Mouse (Mus musculus): ENCODE results near the gene Mterf1a.
A peak's percentile ranks its signal among the peaks of the same experiment; 100 is the strongest.

DNA sequence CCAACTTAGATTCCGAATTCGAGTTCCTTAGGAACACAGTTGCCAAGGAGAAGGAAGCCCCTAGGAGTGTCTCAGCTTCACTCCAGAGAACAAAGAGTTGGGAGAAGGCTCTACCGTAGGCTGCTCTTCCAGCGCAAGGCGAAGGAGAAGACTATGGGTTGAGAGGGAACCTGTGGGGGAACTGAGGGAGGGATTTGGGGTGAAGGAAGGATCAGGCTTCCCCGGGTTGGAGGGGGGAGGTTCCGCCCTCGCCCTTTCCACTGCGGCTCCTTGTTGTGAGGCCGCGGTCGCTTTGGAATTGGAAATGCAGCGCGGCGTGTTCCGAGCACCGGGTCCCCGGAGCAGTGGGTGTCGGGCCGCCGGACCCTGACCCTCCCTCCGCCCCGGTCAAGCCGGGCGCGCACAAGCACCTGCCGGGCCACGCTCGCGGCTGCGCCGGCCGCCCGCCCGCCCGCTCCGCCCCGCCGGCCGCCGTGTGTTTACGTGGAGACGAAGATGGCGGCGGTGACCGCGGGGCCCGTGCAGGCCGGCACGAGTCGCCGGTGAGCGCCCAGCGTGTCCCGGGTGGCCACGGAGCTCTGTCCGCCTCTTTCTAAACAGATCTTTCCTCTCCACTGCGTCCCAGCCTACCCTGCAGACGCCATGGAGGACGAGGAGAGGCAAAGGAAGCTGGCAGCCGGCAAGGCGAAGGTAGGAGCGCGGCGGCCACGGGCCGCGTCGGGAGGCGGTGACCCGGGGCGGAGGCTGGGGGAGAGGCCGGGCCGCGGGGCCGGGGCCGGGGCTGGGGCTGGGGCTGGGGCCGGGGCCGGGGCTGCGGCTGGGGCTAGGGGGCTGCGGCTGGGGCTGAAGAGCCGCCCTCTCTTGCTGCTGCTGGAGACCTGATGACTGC lies 34.3 kb upstream of the Mterf1a start, which contains the start of gene Akap9:
- no peak for TF ChIP-seq CTCF (IDR thresholded peaks at IDR 0.05; ENCODE audit: borderline replicate concordance, insufficient read depth, low read depth, low read length)
- TF ChIP-seq POLR2A (IDR thresholded peaks at IDR 0.05; ENCODE audit: borderline replicate concordance, insufficient read depth, low read length), result peak; percentile 74

Measured in cerebellum, adult 2 months (tissue).